In genomic region chr4:141204580-141205061, GRCm38 (mm10) we compare ENCODE assay signal across 8 mouse cellular contexts. TPM values are rescaled to one million over a fixed set of nuclear protein-coding genes. Genes with fewer than 3 reads are reported as not detected.
DNase-seq lines count a peak whose midpoint lies in the region; ATAC-seq lines count a peak whose summit lies in the region.

No protein-coding gene starts in this region.

- ATAC-seq in heart, embryonic 11.5 days (replicated peaks; ENCODE audit: insufficient number of reproducible peaks, low FRiP score, low TSS enrichment) = no peak
- peak; percentile 50 for ATAC-seq in megakaryocyte progenitor cell, adult 5-6 weeks (replicated peaks; ENCODE audit: poor library complexity)

- H3K9ac ChIP-seq in heart, embryonic 11.5 days (ENCODE audit: low read depth, low read length) = no peak overlapping the region

- H3K9me3 ChIP-seq in heart, embryonic 11.5 days (replicated peaks; ENCODE audit: control insufficient read depth, low read length) = no peaks in the 10 kb centered on the region

- no peak overlapping the region for H3K27ac ChIP-seq in heart, embryonic 11.5 days (ENCODE audit: low read depth, low read length)

- H3K4me1 ChIP-seq in heart, embryonic 11.5 days (ENCODE audit: control insufficient read depth, insufficient read depth, low read length) = 0 out of 2 replicates have a peak, but pooled peaks cover 3% of the 10 kb centered on the region

- intact Hi-C loops in heart, postnatal 36 days (cut with DNase I) = loop anchor here (2.0 kb wide), 2 partner anchors 68 to 158 kb away; no protein-coding TSS in a partner anchor

- peak; percentile 14 to 64 for DNase-seq in heart, adult 18-20 months
- DNase-seq in urinary bladder, postnatal 14 days (ENCODE audit: low spot score) = peak; percentile 54
- DNase-seq in urinary bladder, postnatal 10 days (ENCODE audit: low spot score) = no peak
- peak; percentile 27 to 35 for DNase-seq in heart, postnatal 36 days
- DNase-seq in embryo, embryonic 10 days (ENCODE audit: low spot score) = no peak
- no peak for DNase-seq in natural killer cell, adult 2 months (ENCODE audit: low spot score in 2 of 2)

- H3K4me2 ChIP-seq in heart, embryonic 11.5 days = no peak overlapping the region

- WGBS in heart, embryonic 11.5 days (ENCODE audit: insufficient replicate concordance) = 60% methylated on average over 4 of the region's 4 CpGs

- H3K4me3 ChIP-seq in heart, embryonic 11.5 days (ENCODE audit: low read depth, low read length) = no peak overlapping the region

- no peaks in the 10 kb centered on the region for H3K27me3 ChIP-seq in heart, embryonic 11.5 days (ENCODE audit: control insufficient read depth, insufficient read depth, low read length)

- H3K36me3 ChIP-seq in heart, embryonic 11.5 days (ENCODE audit: control insufficient read depth, insufficient read depth, low read length) = 0 out of 2 replicates have a peak, but pooled peaks cover 5% of the 10 kb centered on the region

RNA-seq across cellular contexts. Expression of gene Rsg1, which starts 9.1 kb away (rescaled TPM):
- total RNA-seq in heart, adult 18-20 months (2021) = 1 to 10 TPM in 1 of 2 experiments, under 1 TPM in 1; 0.52 to 1.2 TPM
- 2.0 and 2.4 TPM in 2 replicates for polyA plus RNA-seq in heart, embryonic 11.5 days (2014; fragmentation: Nextera tagmentation; extraction: Ambion mirVana)
- 1 to 10 TPM in 1 of 2 experiments, under 1 TPM in 1; 0.80 to 1.1 TPM for total RNA-seq in heart, postnatal 36 days (2021)
- total RNA-seq in megakaryocyte progenitor cell, adult 5-6 weeks (2015) = 0.73 and 1.4 TPM in 2 replicates
- total RNA-seq in megakaryocyte progenitor cell, adult 5-6 weeks (2017) = 1.8 and 3.5 TPM in 2 replicates

RNA-seq across cellular contexts. Expression of gene Arhgef19, which starts 34.7 kb away (rescaled TPM):
- 10 to 100 TPM; 28.3 to 31.3 TPM for total RNA-seq in heart, adult 18-20 months (2021)
- 1.2 and 1.3 TPM in 2 replicates for polyA plus RNA-seq in heart, embryonic 11.5 days (2014; fragmentation: Nextera tagmentation; extraction: Ambion mirVana)
- 10 to 100 TPM; 22.2 to 39.7 TPM for total RNA-seq in heart, postnatal 36 days (2021)
- total RNA-seq in megakaryocyte progenitor cell, adult 5-6 weeks (2015) = not detected in 2 replicates
- not detected in 2 replicates for total RNA-seq in megakaryocyte progenitor cell, adult 5-6 weeks (2017)

RNA-seq across cellular contexts. Expression of gene Fbxo42, which starts 56.9 kb away (rescaled TPM):
- total RNA-seq in heart, adult 18-20 months (2021) = 10 to 100 TPM; 10.4 to 10.8 TPM
- 18.5 and 19.3 TPM in 2 replicates for polyA plus RNA-seq in heart, embryonic 11.5 days (2014; fragmentation: Nextera tagmentation; extraction: Ambion mirVana)
- 10 to 100 TPM; 11.4 to 11.8 TPM for total RNA-seq in heart, postnatal 36 days (2021)
- 15.4 and 16.4 TPM in 2 replicates for total RNA-seq in megakaryocyte progenitor cell, adult 5-6 weeks (2015)
- total RNA-seq in megakaryocyte progenitor cell, adult 5-6 weeks (2017) = 10.5 and 11.4 TPM in 2 replicates

Comparison
In these comparisons a context has a peak if more than half of its experiments do, and no peak if none do; other contexts are left out.
1. DNase-seq: peak in heart, adult 18-20 months (2 of 2), urinary bladder, postnatal 14 days (single experiment) and heart, postnatal 36 days (2 of 2); none in urinary bladder, postnatal 10 days (single experiment), embryo, embryonic 10 days (single experiment) and natural killer cell, adult 2 months (0 of 2).
2. RNA of gene Arhgef19, which starts 34.7 kb away (total RNA-seq): 22.2 to 39.7 TPM in heart, postnatal 36 days and 28.3 to 31.3 TPM in heart, adult 18-20 months; not detected in megakaryocyte progenitor cell, adult 5-6 weeks; every median in the first group is over 10 times any median in the second.